Mouse (Mus musculus): ENCODE measurements around the gene Il7r. TPM values are rescaled to one million over a fixed set of nuclear protein-coding genes. Genes with fewer than 3 reads are reported as not detected.

Gene Il7r
- polyA plus RNA-seq, 1 experiment from 2014 or later: not detected

- no peak overlapping the region for H3K27ac ChIP-seq
- H3K4me3 ChIP-seq (replicated peaks): no peak overlapping the region
- H3K9ac ChIP-seq: no peak overlapping the region
- H3K4me1 ChIP-seq: no peaks in the 10 kb centered on the region
- no peak overlapping the region for H3K4me2 ChIP-seq
- H3K36me3 ChIP-seq (replicated peaks): no peaks in the 10 kb centered on the region
- no peaks in the 10 kb centered on the region for H3K9me3 ChIP-seq
- H3K27me3 ChIP-seq: no peaks in the 10 kb centered on the region
- no peak for ATAC-seq (ENCODE audit: low FRiP score)
- WGBS: 81% methylated on average over 3 of the region's 3 CpGs
Measured at GRCm38 (mm10) chr15:9528186-9528935, 1.6 kb downstream of the Il7r start.

GRCm38 (mm10) chr15:9526412-9526811, 3.6 kb downstream of the Il7r start:
- H3K27me3 ChIP-seq: no peaks in the 10 kb centered on the region
- ATAC-seq (ENCODE audit: low FRiP score): no peak
- no peaks in the 10 kb centered on the region for H3K36me3 ChIP-seq (replicated peaks)

GRCm38 (mm10) chr15:9524907-9525306, 5.1 kb downstream of the Il7r start:
- WGBS: 94% methylated on average over 5 of the region's 5 CpGs
- Histone ChIP-seq H3K36me3 (replicated peaks) (no peaks in the 10 kb centered on the region), H3K9me3 (no peaks in the 10 kb centered on the region), H3K27me3 (no peaks in the 10 kb centered on the region), H3K4me3 (replicated peaks) (no peak overlapping the region), H3K27ac (no peak overlapping the region), H3K4me1 (no peaks in the 10 kb centered on the region), H3K4me2 (no peak overlapping the region), H3K9ac (no peak overlapping the region)
- no peak for ATAC-seq (ENCODE audit: low FRiP score)

More at GRCm38 (mm10) chr15:9526412-9526811, 3.6 kb downstream of the Il7r start:
- Histone ChIP-seq H3K4me1 (no peaks in the 10 kb centered on the region), H3K27ac (no peak overlapping the region), H3K9ac (no peak overlapping the region), H3K9me3 (no peaks in the 10 kb centered on the region), H3K4me2 (no peak overlapping the region), H3K4me3 (replicated peaks) (no peak overlapping the region)

GRCm38 (mm10) chr15:9523956-9524355, 6.0 kb downstream of the Il7r start:
- 87% methylated on average over 5 of the region's 5 CpGs for WGBS
- ATAC-seq (ENCODE audit: low FRiP score): no peak

GRCm38 (mm10) chr15:9523059-9523458, 6.9 kb downstream of the Il7r start:
- no peaks in the 10 kb centered on the region for H3K36me3 ChIP-seq (replicated peaks)
- no peak overlapping the region for H3K9ac ChIP-seq
- H3K27me3 ChIP-seq: no peaks in the 10 kb centered on the region
- no peak overlapping the region for H3K4me2 ChIP-seq
- WGBS: 93% methylated on average over 3 of the region's 3 CpGs
- H3K4me3 ChIP-seq (replicated peaks): no peak overlapping the region
- no peaks in the 10 kb centered on the region for H3K9me3 ChIP-seq
- no peaks in the 10 kb centered on the region for H3K4me1 ChIP-seq
- H3K27ac ChIP-seq: no peak overlapping the region
- ATAC-seq (ENCODE audit: low FRiP score): no peak

More at GRCm38 (mm10) chr15:9523956-9524355, 6.0 kb downstream of the Il7r start:
- Histone ChIP-seq H3K27me3 (no peaks in the 10 kb centered on the region), H3K9me3 (no peaks in the 10 kb centered on the region), H3K4me2 (no peak overlapping the region), H3K36me3 (replicated peaks) (no peaks in the 10 kb centered on the region), H3K9ac (no peak overlapping the region), H3K4me1 (no peaks in the 10 kb centered on the region), H3K27ac (no peak overlapping the region), H3K4me3 (replicated peaks) (no peak overlapping the region)

- Histone ChIP-seq H3K4me3 (replicated peaks) (no peak overlapping the region), H3K9me3 (no peaks in the 10 kb centered on the region), H3K4me2 (no peak overlapping the region), H3K9ac (no peak overlapping the region), H3K36me3 (replicated peaks) (no peaks in the 10 kb centered on the region), H3K27me3 (no peaks in the 10 kb centered on the region), H3K27ac (no peak overlapping the region), H3K4me1 (no peaks in the 10 kb centered on the region)
- ATAC-seq (ENCODE audit: low FRiP score): no peak
- WGBS: 79% methylated on average over 3 of the region's 3 CpGs
Measured at GRCm38 (mm10) chr15:9492077-9492476, 37.9 kb downstream of the Il7r start.

DNA sequence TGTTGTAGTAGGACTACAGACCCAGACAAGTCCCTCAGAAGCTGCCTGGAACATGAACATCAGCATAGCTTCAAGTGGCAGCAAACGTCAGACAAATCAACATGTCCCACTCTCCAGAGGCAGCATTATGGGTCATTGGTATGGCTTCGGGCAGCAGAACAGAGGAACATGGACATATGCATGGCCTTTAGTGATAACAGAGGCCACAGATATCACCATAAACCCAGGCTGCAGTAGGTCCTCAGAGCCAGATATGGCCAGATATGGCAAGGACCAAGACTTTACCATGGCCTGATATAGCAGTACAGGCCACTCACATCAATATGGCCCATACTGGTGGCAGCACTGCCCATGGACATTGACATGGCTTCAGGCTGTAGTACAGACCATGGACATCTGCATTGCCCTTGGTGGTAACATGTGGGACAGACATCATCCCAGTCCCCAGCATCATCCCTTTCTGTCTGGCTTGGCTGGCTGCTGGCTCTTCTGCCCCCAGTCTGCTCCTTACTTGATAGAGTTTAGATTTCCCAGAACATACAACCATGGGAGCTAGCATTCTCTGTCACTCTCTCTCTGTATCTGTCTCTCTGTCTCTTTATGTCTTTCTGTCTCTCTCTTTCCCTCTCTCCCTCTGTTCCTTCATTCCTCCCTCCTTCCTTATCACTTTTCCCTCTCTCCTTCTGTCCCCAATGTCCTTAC, 40.4 kb downstream of the Il7r start:
- H3K9me3 ChIP-seq: no peaks in the 10 kb centered on the region
- 87% methylated on average over 2 of the region's 2 CpGs for WGBS
- H3K4me1 ChIP-seq: no peaks in the 10 kb centered on the region
- no peaks in the 10 kb centered on the region for H3K36me3 ChIP-seq (replicated peaks)
- no peaks in the 10 kb centered on the region for H3K27me3 ChIP-seq
- H3K27ac ChIP-seq: no peak overlapping the region
- no peak overlapping the region for H3K4me3 ChIP-seq (replicated peaks)
- no peak overlapping the region for H3K9ac ChIP-seq
- H3K4me2 ChIP-seq: no peak overlapping the region
- ATAC-seq (ENCODE audit: low FRiP score): no peak

DNA sequence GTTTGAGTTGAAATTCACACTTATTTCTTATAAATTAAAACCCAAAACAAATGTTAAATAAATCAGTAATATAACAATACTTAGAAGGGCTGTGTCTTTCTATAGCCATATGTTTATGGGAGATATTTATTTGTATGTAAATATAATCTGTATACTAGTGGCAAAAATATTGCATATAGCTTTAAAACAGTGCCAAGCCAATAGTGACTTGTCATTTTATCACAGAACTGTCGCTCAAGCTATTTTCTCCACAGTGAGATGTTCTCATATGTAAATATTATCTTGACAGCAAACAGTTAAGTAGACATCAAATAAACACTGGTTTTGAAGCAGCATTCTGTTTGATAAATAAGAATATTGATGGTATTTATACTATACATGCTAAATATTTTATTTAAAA, 56.8 kb downstream of the Il7r start:
- no peak for ATAC-seq (ENCODE audit: low FRiP score)
- H3K9me3 ChIP-seq: no peaks in the 10 kb centered on the region
- 86% methylated on average over 1 of the region's 1 CpGs for WGBS

DNA sequence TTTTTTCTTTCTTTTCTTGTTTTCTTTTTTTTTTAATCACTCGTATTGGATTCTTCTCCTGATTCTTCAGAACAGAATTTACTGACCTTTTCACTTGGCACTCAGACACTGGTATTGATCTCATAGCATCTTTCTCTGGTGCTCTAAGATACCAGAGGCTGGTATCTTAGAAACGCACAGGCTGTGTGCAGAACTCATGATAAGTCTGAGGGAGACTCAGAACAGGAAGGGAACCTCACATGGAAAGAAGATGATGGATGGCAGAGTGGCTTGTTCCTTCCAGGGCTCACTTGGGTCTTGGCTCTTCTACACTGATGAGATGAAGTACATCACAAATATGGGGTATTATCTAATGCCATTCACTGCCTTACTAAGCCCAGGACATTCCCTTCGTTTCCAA, 57.4 kb downstream of the Il7r start:
- Histone ChIP-seq H3K27me3 (no peaks in the 10 kb centered on the region), H3K36me3 (replicated peaks) (no peaks in the 10 kb centered on the region), H3K27ac (no peak overlapping the region), H3K9me3 (no peaks in the 10 kb centered on the region), H3K4me2 (no peak overlapping the region), H3K4me3 (replicated peaks) (no peak overlapping the region), H3K9ac (no peak overlapping the region), H3K4me1 (no peaks in the 10 kb centered on the region)
- 72% methylated on average over 3 of the region's 3 CpGs for WGBS
- ATAC-seq (ENCODE audit: low FRiP score): no peak

More for the DNA sequence above, 56.8 kb downstream of the Il7r start:
- Histone ChIP-seq H3K27ac (no peak overlapping the region), H3K9ac (no peak overlapping the region), H3K4me2 (no peak overlapping the region), H3K36me3 (replicated peaks) (no peaks in the 10 kb centered on the region), H3K27me3 (no peaks in the 10 kb centered on the region), H3K4me1 (no peaks in the 10 kb centered on the region), H3K4me3 (replicated peaks) (no peak overlapping the region)

GRCm38 (mm10) chr15:9472167-9472566, 57.8 kb downstream of the Il7r start:
- Histone ChIP-seq H3K36me3 (replicated peaks) (no peaks in the 10 kb centered on the region), H3K4me3 (replicated peaks) (no peak overlapping the region), H3K9me3 (no peaks in the 10 kb centered on the region), H3K4me2 (no peak overlapping the region), H3K9ac (no peak overlapping the region), H3K27ac (no peak overlapping the region), H3K27me3 (no peaks in the 10 kb centered on the region), H3K4me1 (no peaks in the 10 kb centered on the region)
- no peak for ATAC-seq (ENCODE audit: low FRiP score)
- 71% methylated on average over 3 of the region's 3 CpGs for WGBS

GRCm38 (mm10) chr15:9471053-9471685, 58.8 kb downstream of the Il7r start:
- no peak for ATAC-seq (ENCODE audit: low FRiP score)

DNA sequence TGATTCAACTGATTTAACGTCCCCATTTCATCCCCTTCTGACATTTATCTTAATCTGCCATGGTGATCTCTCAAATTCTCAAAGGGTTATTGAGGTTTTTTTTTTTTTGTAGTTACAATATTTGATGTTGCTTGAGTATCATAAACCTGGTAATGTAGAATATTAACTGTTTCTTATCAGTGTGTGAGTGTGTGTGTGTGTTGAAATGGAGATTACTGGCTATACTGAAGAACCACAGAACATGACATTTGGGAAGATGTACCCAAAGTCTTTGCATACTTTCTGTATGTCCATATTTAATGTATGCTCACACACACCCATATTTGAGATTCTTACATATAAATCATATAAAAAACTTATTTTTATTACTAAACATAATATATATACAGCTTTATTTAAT, 65.9 kb downstream of the Il7r start:
- ATAC-seq (ENCODE audit: low FRiP score): no peak
- H3K4me3 ChIP-seq (replicated peaks): no peak overlapping the region
- no peak overlapping the region for H3K9ac ChIP-seq
- no peak overlapping the region for H3K4me2 ChIP-seq
- no peak overlapping the region for H3K27ac ChIP-seq
- no peaks in the 10 kb centered on the region for H3K27me3 ChIP-seq
- WGBS: 56% methylated on average over 1 of the region's 1 CpGs
- H3K9me3 ChIP-seq: no peaks in the 10 kb centered on the region
- no peaks in the 10 kb centered on the region for H3K4me1 ChIP-seq
- no peaks in the 10 kb centered on the region for H3K36me3 ChIP-seq (replicated peaks)

More at GRCm38 (mm10) chr15:9471053-9471685, 58.8 kb downstream of the Il7r start:
- Histone ChIP-seq H3K4me2 (no peak overlapping the region), H3K27ac (no peak overlapping the region), H3K27me3 (no peaks in the 10 kb centered on the region), H3K4me1 (no peaks in the 10 kb centered on the region), H3K9ac (no peak overlapping the region), H3K36me3 (replicated peaks) (no peaks in the 10 kb centered on the region), H3K4me3 (replicated peaks) (no peak overlapping the region), H3K9me3 (no peaks in the 10 kb centered on the region)
- WGBS: 93% methylated on average over 4 of the region's 4 CpGs

All from forebrain, embryonic 12.5 days (tissue).